Mouse (Mus musculus) monocyte, adult 59 days (primary cell): ENCODE measurements around the gene Mindy1. TPM values are rescaled to one million over a fixed set of nuclear protein-coding genes. Genes with fewer than 3 reads are reported as not detected.

Experiments
- total RNA-seq, 2 experiments: library from RNA; stranded (reverse); gene quantifications; one replicate each; pipeline ENCODE4 v1.2.4; 2023

Mindy1 gene
- total RNA-seq = 10 to 100 TPM; 37.3 to 42.4 TPM

GRCm38 (mm10) chr3:95281216-95282126 is at the start of gene Mindy1, which contains the start of gene Prune1:
Gene Mindy1, plus strand, starts transcription at chr3:95281345.
Gene Prune1, minus strand, starts transcription at chr3:95282076.

GRCm38 (mm10) chr3:95241498-95241897 is 39.6 kb upstream of the Mindy1 start, which contains the start of gene Gm128:
Gene Gm128, minus strand, starts transcription at chr3:95241598.

GRCm38 (mm10) chr3:95250783-95251424 is 30.2 kb upstream of the Mindy1 start, which contains the start of gene Bnipl:
Gene Bnipl, minus strand, starts transcription at chr3:95251193.

GRCm38 (mm10) chr3:95307100-95307499 is 26.0 kb downstream of the Mindy1 start, which contains the start of gene Anxa9:
Gene Anxa9, minus strand, starts transcription at chr3:95307176.

GRCm38 (mm10) chr3:95314486-95315093 is 33.4 kb downstream of the Mindy1 start, which contains the start of gene Cers2:
Gene Cers2, plus strand, starts transcription at chr3:95314791.

Other genes starting within 250 kb of the Mindy1 start
- 100 to 1,000 TPM; 114 to 127 TPM for gene Psmd4, start 238.7 kb upstream of the Mindy1 start, total RNA-seq
- gene Pip5k1a, start 174.4 kb upstream of the Mindy1 start, total RNA-seq = 10 to 100 TPM; 23.3 to 23.8 TPM
- 10 to 100 TPM; 39.0 to 47.0 TPM for gene Vps72, start 170.3 kb upstream of the Mindy1 start, total RNA-seq
- 1 to 10 TPM; 1.0 to 2.3 TPM for gene Tmod4, start 156.9 kb upstream of the Mindy1 start, total RNA-seq
- gene Scnm1, start 147.3 kb upstream of the Mindy1 start, total RNA-seq = 10 to 100 TPM; 67.3 to 70.8 TPM
- gene Lysmd1, start 147.3 kb upstream of the Mindy1 start, total RNA-seq = 1 to 10 TPM; 1.9 to 2.0 TPM
- 100 to 1,000 TPM; 119 to 126 TPM for gene Tnfaip8l2, start 139.0 kb upstream of the Mindy1 start, total RNA-seq
- gene Sema6c, start 120.9 kb upstream of the Mindy1 start, total RNA-seq = under 1 TPM; 0.34 to 0.61 TPM
- gene Gabpb2, start 63.4 kb upstream of the Mindy1 start, total RNA-seq = 10 to 100 TPM; 42.6 to 48.5 TPM
- 100 to 1,000 TPM; 244 to 259 TPM for gene Cdc42se1, start 52.6 kb upstream of the Mindy1 start, total RNA-seq
- 1 to 10 TPM; 5.6 to 5.7 TPM for gene Mllt11, start 49.2 kb upstream of the Mindy1 start, total RNA-seq
- under 1 TPM in 1 of 2 experiments, not detected in 1; 0.43 TPM for gene Gm128, start 39.7 kb upstream of the Mindy1 start, total RNA-seq
- gene Bnipl, start 30.2 kb upstream of the Mindy1 start, total RNA-seq = not detected
- 10 to 100 TPM in 1 of 2 experiments, 1 to 10 TPM in 1; 9.9 to 10.5 TPM for gene Prune1, start 731 bp downstream of the Mindy1 start, total RNA-seq
- 1 to 10 TPM; 2.5 to 3.0 TPM for gene Anxa9, start 25.8 kb downstream of the Mindy1 start, total RNA-seq
- 100 to 1,000 TPM; 131 to 142 TPM for gene Cers2, start 33.4 kb downstream of the Mindy1 start, total RNA-seq
- gene Setdb1, start 75.9 kb downstream of the Mindy1 start, total RNA-seq = 10 to 100 TPM; 25.5 to 30.8 TPM
- gene 4930558C23Rik, start 121.5 kb downstream of the Mindy1 start, total RNA-seq = not detected
- gene Arnt, start 153.0 kb downstream of the Mindy1 start, total RNA-seq = 10 to 100 TPM; 77.1 to 83.2 TPM
- 1 to 10 TPM; 1.5 to 1.8 TPM for gene Ctsk, start 217.9 kb downstream of the Mindy1 start, total RNA-seq
- 1,000 to 10,000 TPM; 1,732 to 1,842 TPM for gene Ctss, start 245.4 kb downstream of the Mindy1 start, total RNA-seq